ENCODE assay signal across 8 mouse cellular contexts in the genomic region with DNA sequence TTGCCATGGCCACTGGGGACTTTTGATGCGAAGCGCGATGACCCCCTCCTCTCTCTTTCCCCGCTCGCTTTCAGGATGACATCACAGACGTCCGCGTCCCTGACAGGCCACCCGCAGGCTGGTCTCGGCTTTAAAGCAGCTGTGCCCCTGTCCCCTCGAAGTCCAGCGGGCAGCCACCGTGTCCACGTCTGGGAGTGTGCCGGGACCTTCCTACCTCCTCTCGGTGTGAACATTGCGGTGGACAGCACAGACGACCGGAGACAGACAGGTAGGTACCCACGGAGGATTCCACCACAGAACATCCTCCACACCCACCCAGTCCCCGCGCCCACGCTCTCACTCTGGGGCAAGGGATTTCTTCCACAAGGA. TPM values are rescaled to one million over a fixed set of nuclear protein-coding genes. Genes with fewer than 3 reads are reported as not detected.
DNase-seq lines count a peak whose midpoint lies in the region; ATAC-seq and TF ChIP-seq lines count a peak whose summit lies in the region.

No protein-coding gene starts in this region.

- no peaks in the 10 kb centered on the region for H3K9me3 ChIP-seq in lung, embryonic 14.5 days (ENCODE audit: low read depth, low read length)
- no peaks in the 10 kb centered on the region for H3K9me3 ChIP-seq in hindbrain, embryonic 14.5 days (ENCODE audit: control insufficient read depth, low read length)
- no peaks in the 10 kb centered on the region for H3K9me3 ChIP-seq in midbrain, embryonic 14.5 days (ENCODE audit: control insufficient read depth, low read length)

- peak; percentile 54; the same call in 1 of the 2 replicates for ATAC-seq in lung, embryonic 14.5 days (ENCODE audit: insufficient read depth)
- peak; percentile 62 for ATAC-seq in hindbrain, embryonic 14.5 days (ENCODE audit: low FRiP score)
- peak; percentile 57 for ATAC-seq in midbrain, embryonic 14.5 days (ENCODE audit: low FRiP score, low TSS enrichment)

- H3K27ac ChIP-seq in lung, embryonic 14.5 days (ENCODE audit: low read depth), result no peak overlapping the region
- peak overlapping the region; percentile 91 for H3K27ac ChIP-seq in hindbrain, embryonic 14.5 days
- peak overlapping the region; percentile 90 for H3K27ac ChIP-seq in midbrain, embryonic 14.5 days (replicated peaks; ENCODE audit: low read depth, low read length)

- H3K4me1 ChIP-seq in lung, embryonic 14.5 days (ENCODE audit: insufficient read depth), result no peaks in the 10 kb centered on the region
- peaks cover 50% of the 10 kb centered on the region for H3K4me1 ChIP-seq in hindbrain, embryonic 14.5 days (replicated peaks; ENCODE audit: control insufficient read depth, insufficient read depth, low read length)
- peaks cover 38% of the 10 kb centered on the region for H3K4me1 ChIP-seq in midbrain, embryonic 14.5 days (ENCODE audit: control insufficient read depth, insufficient read depth, low read length)

- peaks cover 39% of the 10 kb centered on the region for H3K27me3 ChIP-seq in lung, embryonic 14.5 days (ENCODE audit: insufficient read depth, low read length)
- H3K27me3 ChIP-seq in hindbrain, embryonic 14.5 days (ENCODE audit: control insufficient read depth, insufficient read depth, low read length), result no peaks in the 10 kb centered on the region
- H3K27me3 ChIP-seq in midbrain, embryonic 14.5 days (ENCODE audit: control insufficient read depth, insufficient read depth, low read length), result no peaks in the 10 kb centered on the region

- H3K4me2 ChIP-seq in lung, embryonic 14.5 days, result peak overlapping the region; percentile 51
- H3K4me2 ChIP-seq in hindbrain, embryonic 14.5 days (replicated peaks), result peak overlapping the region; percentile 84
- H3K4me2 ChIP-seq in midbrain, embryonic 14.5 days (ENCODE audit: low read length), result peak overlapping the region; percentile 68

- DNase-seq in adrenal gland, adult 2 months, result peak; percentile 52
- DNase-seq in adrenal gland, adult 8-10 months, result no peak
- DNase-seq in lung, embryonic 14.5 days, result peak; percentile 43
- DNase-seq in lung, postnatal 4 days, result no peak
- DNase-seq in hindbrain, embryonic 14.5 days (ENCODE audit: low spot score), result peak; percentile 73
- DNase-seq in midbrain, embryonic 14.5 days, result peak; percentile 90
- DNase-seq in thymus, postnatal 36 days, result no peak
- no peak for DNase-seq in kidney, postnatal 14 days

- peak overlapping the region; percentile 19; the same call in 1 of the 2 replicates for H3K4me3 ChIP-seq in lung, embryonic 14.5 days (ENCODE audit: low read depth, low read length)
- H3K4me3 ChIP-seq in hindbrain, embryonic 14.5 days (replicated peaks; ENCODE audit: low read length), result peak overlapping the region; percentile 65
- H3K4me3 ChIP-seq in midbrain, embryonic 14.5 days (replicated peaks; ENCODE audit: low read depth, low read length), result peak overlapping the region; percentile 71

- WGBS in lung, embryonic 14.5 days, result 2% methylated on average over 23 of the region's 23 CpGs
- under 1% methylated on average over 22 of the region's 23 CpGs for WGBS in hindbrain, embryonic 14.5 days
- WGBS in midbrain, embryonic 14.5 days, result under 1% methylated on average over 23 of the region's 23 CpGs

- no peak overlapping the region for H3K9ac ChIP-seq in lung, embryonic 14.5 days
- H3K9ac ChIP-seq in hindbrain, embryonic 14.5 days, result peak overlapping the region; percentile 77
- peak overlapping the region; percentile 79 for H3K9ac ChIP-seq in midbrain, embryonic 14.5 days (replicated peaks; ENCODE audit: low read length)

- no peaks in the 10 kb centered on the region for H3K36me3 ChIP-seq in lung, embryonic 14.5 days (ENCODE audit: insufficient read depth)
- no peaks in the 10 kb centered on the region for H3K36me3 ChIP-seq in hindbrain, embryonic 14.5 days (replicated peaks; ENCODE audit: control insufficient read depth, insufficient read depth)
- H3K36me3 ChIP-seq in midbrain, embryonic 14.5 days (ENCODE audit: control insufficient read depth, insufficient read depth, low read length), result no peaks in the 10 kb centered on the region

- no peak for TF ChIP-seq CTCF in lung, embryonic 14.5 days (IDR thresholded peaks at IDR 0.05; ENCODE audit: low read depth)

RNA-seq across cellular contexts. Expression of a gene that starts 13.2 kb away (rescaled TPM):
- total RNA-seq in adrenal gland, adult 2 months (2021), result 10 to 100 TPM; 36.7 to 41.4 TPM
- 22.9 and 33.3 TPM in 2 replicates for polyA plus RNA-seq in adrenal gland, adult 2 months (2012; rRNA removed)
- 10 to 100 TPM; 45.0 to 51.0 (median 50.0) TPM for total RNA-seq in adrenal gland, adult 8-10 months (2022)
- 36.7 and 44.2 TPM in 2 replicates for polyA plus RNA-seq in lung, embryonic 14.5 days (2014; fragmentation: Nextera tagmentation; extraction: Ambion mirVana)
- 42.0 and 44.1 TPM in 2 replicates for polyA plus RNA-seq in hindbrain, embryonic 14.5 days (2014; fragmentation: Nextera tagmentation; extraction: Ambion mirVana)
- polyA plus RNA-seq in midbrain, embryonic 14.5 days (2014; fragmentation: Nextera tagmentation; extraction: Ambion mirVana), result 33.7 and 39.1 TPM in 2 replicates

RNA-seq across cellular contexts. Expression of a gene that starts 30.8 kb away (rescaled TPM):
- 10 to 100 TPM in 1 of 2 experiments, 1 to 10 TPM in 1; 5.7 to 12.1 TPM for total RNA-seq in adrenal gland, adult 2 months (2021)
- polyA plus RNA-seq in adrenal gland, adult 2 months (2012; rRNA removed), result 6.9 and 9.5 TPM in 2 replicates
- total RNA-seq in adrenal gland, adult 8-10 months (2022), result 10 to 100 TPM in 1 of 4 experiments, 1 to 10 TPM in 3; 5.0 to 10.9 (median 7.5) TPM
- polyA plus RNA-seq in lung, embryonic 14.5 days (2014; fragmentation: Nextera tagmentation; extraction: Ambion mirVana), result 2.8 and 4.0 TPM in 2 replicates
- 0.55 and 1.2 TPM in 2 replicates for polyA plus RNA-seq in hindbrain, embryonic 14.5 days (2014; fragmentation: Nextera tagmentation; extraction: Ambion mirVana)
- polyA plus RNA-seq in midbrain, embryonic 14.5 days (2014; fragmentation: Nextera tagmentation; extraction: Ambion mirVana), result 0.36 and 2.5 TPM in 2 replicates

RNA-seq across cellular contexts. Expression of a gene that starts 35.4 kb away (rescaled TPM):
- total RNA-seq in adrenal gland, adult 2 months (2021), result 10 to 100 TPM; 13.0 to 13.3 TPM
- polyA plus RNA-seq in adrenal gland, adult 2 months (2012; rRNA removed), result 14.0 and 14.4 TPM in 2 replicates
- total RNA-seq in adrenal gland, adult 8-10 months (2022), result 10 to 100 TPM; 13.8 to 20.3 (median 14.8) TPM
- polyA plus RNA-seq in lung, embryonic 14.5 days (2014; fragmentation: Nextera tagmentation; extraction: Ambion mirVana), result 19.7 and 22.0 TPM in 2 replicates
- 12.7 and 13.5 TPM in 2 replicates for polyA plus RNA-seq in hindbrain, embryonic 14.5 days (2014; fragmentation: Nextera tagmentation; extraction: Ambion mirVana)
- polyA plus RNA-seq in midbrain, embryonic 14.5 days (2014; fragmentation: Nextera tagmentation; extraction: Ambion mirVana), result 12.3 and 14.9 TPM in 2 replicates

Comparison
In these comparisons a context has a peak if more than half of its experiments do, and no peak if none do; other contexts are left out.
1. DNase-seq: peak in adrenal gland, adult 2 months (single experiment), lung, embryonic 14.5 days (single experiment), hindbrain, embryonic 14.5 days (single experiment) and midbrain, embryonic 14.5 days (single experiment); none in adrenal gland, adult 8-10 months (single experiment), lung, postnatal 4 days (0 of 2), thymus, postnatal 36 days (0 of 2) and kidney, postnatal 14 days (single experiment).
2. H3K4me3 ChIP-seq: peak in every context shown above with its lines; median percentile 71 in midbrain, embryonic 14.5 days; 65 in hindbrain, embryonic 14.5 days; 19 in lung, embryonic 14.5 days.
3. Peak in every context shown above with its lines, with median percentiles within 50 percentile points of each other: ATAC-seq and H3K4me2 ChIP-seq.